Mouse (Mus musculus): ENCODE data around the gene B130006D01Rik. TPM values are rescaled to one million over a fixed set of nuclear protein-coding genes. Genes with fewer than 3 reads are reported as not detected.
"Not testable (repeated sequence)": the region's sequence is repeated elsewhere in the genome, so short reads cannot be mapped to it uniquely, and the experiment has no call there.

The B130006D01Rik gene
- total RNA-seq, 4 experiments from 2014 or later = 0.67 to 2.3 (median 1.1) TPM

DNA sequence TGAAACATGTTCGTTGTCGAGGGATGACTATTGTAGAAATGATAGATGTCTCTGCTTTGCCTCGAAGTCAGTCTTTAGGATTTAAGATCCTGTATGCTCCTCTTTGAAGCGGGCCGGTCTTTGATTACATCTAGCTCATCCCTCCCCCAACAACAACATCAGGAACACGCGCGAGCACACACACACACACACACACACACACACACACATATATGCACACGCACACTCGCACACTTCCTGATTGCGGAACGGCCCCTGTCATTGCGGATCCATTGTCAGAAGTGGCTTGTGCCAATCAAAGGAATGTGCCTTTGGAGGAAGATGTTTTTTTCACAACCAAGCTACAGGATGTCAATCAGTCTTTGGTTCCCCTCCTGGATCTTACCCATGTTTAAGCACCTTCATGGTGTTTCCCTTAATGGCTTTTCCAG, 9.6 kb upstream of the B130006D01Rik start:
- no peak for DNase-seq

- no peak for DNase-seq
These were observed 9.0 kb upstream of the B130006D01Rik start for GRCm38 (mm10) chr11:95714411-95714810.

DNA sequence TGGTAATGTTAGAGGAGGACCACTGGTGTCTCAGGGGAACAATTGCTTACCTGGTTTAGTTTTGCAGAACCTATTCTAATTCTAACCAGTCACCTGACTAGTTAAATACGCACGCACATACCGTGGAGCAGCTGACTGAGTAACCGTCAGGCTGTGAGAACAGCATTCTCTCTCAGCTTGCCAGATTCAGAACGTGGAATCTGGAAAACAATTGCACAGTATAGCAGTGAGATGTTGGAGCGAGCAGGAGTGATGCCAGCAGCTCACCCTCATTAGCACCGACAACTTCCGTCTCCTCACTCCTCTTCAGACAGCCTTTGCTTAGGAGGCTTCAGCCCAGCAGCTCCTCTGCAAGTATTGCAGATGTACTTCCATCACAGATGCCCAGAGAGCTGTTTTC, 7.3 kb upstream of the B130006D01Rik start:
- no peak for DNase-seq

- DNase-seq = no peak
These were observed 4.0 kb upstream of the B130006D01Rik start for GRCm38 (mm10) chr11:95719356-95719755.

- DNase-seq = no peak
These were observed 1.1 kb downstream of the B130006D01Rik start for GRCm38 (mm10) chr11:95724466-95724865.

GRCm38 (mm10) chr11:95726156-95726555, 2.8 kb downstream of the B130006D01Rik start:
- no peak for DNase-seq

DNA sequence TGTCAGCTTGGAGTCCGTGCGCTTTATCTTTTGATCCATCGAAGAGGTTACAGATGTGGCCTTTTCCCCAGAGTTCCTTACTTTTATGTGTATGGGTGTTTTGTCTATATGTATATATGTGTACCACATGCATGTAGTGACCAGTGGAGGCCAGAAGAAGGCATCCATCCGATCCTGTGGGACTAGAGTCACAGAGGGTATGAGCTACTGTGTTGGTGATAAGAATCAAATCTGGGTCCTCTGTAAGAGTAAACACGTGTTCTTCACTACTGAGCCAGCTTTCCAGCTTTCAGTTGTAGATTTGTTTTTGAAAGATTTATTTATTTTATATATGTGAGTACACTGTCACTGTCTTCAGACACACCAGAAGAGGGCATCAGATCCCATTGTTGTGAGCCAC, 4.6 kb downstream of the B130006D01Rik start:
- no peak for DNase-seq

DNA sequence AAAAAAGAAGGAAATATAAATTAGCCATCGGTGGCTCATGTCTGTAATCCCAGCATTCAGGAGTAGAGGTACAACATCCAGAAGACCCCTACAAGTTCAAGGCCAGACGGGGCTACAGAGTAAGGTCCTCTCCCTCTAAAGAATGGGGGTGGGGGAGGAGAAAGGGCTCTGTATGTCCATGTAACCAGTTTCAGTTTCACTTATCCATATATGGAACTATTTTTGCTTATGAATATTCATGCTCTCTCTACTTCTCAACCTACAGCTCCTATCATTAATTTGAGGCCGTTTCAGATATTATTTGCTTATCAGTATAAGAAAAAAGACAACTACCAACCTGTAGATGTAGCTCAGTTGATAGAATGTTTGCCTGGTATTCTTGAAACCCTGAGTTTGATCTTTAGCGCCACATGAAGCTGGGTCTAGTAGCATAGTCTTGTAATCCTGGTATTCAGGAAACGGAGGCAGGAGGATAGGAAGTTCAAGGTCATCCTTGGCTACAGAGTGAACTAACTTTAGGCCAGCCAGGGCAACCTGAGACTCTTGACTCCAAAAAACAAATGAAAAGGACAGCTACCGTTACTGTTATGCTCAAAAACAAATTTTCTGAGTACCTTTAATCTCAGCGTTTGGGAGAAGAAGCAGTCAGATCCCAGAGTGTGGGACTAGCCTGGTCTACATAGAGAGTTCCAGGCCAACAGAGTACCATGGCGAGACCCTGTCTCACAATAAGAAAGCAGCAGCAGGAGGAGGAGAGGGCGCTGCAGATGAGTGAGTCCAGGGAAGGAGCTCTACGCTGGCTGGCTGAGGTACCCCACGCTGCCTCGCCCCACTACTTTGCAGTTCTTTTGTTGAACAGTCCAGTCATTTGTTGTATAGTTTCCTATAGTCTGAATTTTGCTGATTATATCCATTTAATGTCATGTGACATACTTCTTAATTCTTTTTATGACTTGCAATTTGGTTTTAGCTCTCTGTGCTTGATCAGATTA, 5.8 kb downstream of the B130006D01Rik start:
- no peak for DNase-seq

DNA sequence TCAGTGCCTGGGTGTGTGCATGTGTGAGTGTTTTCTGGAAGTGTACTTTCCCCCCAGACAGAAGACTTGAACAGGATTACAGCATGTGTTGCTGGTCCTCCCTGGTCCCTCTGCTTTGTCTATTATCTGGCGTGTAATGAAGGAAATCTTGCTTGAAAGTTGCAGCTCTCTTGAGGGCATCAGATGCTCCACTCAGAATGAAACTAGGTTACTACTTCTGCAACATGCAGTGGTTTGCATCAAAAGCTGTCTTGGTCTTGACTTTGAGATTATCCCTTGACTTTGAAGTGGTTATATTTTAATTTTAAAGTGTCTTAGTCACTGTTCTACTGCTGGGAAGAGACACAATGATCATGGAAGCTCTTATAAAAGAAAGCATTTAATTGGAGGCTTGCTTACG, 11.1 kb downstream of the B130006D01Rik start:
- no peak for DNase-seq

DNA sequence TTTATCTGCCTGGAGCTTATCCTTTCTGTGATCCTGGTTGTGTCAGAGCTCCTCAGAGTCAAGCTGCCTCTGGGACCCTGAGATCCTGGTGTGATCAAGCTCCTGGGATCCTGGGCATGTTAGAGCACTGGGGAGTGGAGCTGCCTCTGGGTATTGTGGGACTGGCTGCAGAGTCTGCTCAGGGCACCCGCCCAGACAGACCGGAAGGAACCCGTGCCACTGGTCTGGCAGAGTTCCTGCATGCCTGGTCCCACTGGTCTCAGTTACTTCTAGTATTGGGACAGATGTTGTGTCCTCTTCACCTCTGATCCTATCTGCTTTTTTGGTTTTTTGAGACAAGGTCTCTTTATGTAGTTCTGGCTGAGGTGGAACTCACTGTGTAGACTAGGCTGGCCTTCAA, 14.4 kb downstream of the B130006D01Rik start:
- DNase-seq = no peak

DNA sequence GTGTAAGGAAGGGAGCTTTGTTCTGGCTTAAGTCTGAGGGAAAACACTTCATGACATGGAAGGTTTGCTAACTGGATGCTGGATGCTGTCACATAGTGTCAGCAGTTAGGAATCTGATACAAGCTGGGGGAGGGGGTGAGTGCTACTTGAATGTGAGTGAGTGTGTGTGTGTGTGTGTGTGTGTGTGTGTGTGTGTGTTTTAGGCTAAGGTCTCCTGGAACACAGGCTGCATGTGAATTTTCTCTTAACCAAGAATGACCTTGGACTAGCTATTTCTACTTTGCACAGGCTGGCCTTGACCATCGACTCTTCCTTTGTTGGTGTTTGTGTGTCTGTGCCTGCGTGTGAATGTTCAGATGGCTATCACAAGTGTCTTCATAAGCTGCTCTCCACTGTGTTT, 21.1 kb downstream of the B130006D01Rik start:
- DNase-seq = no peak

DNA sequence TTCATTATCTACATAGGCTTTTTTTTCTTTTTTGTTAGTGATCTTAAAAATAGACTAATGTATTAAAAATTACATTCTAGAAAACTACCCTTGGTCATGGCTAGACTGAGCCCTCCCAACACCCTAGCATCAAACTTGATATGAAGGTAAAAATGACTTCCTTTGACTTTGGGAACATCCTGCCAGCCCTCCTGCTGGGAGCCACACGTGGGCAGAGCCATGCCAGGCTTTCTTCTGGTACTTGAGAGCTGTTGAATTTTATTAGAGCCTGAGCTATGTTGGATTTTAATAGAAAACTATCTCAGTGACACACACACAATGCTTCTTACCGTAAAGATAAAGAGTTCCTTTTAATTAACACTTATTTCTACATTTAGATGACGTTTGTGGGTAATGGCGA, 23.4 kb downstream of the B130006D01Rik start:
- DNase-seq = no peak

DNA sequence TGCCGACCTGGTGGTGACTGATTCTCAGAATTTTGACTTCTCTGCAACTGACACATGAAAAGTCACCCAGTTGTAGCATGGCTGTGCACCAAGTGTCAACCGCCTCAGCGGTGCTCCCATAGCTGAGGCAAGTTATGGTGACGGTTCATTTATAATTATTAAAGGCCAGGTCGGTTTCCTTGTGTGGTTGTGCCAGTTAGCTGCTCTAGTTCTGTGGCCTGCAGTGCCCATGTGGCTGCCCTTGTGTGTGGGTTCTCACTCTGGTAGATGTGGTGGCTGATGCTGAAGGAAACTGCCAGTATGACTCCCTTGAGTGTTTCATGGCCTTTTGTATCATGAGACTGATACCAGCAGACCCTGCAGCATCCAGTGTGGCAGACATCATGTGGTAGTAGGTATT, 24.9 kb downstream of the B130006D01Rik start:
- no peak for DNase-seq

GRCm38 (mm10) chr11:95749619-95750018, 26.2 kb downstream of the B130006D01Rik start:
- no peak for DNase-seq

GRCm38 (mm10) chr11:95750995-95751394, 27.6 kb downstream of the B130006D01Rik start:
- peak; percentile 46 for DNase-seq

GRCm38 (mm10) chr11:95755137-95755536, 31.8 kb downstream of the B130006D01Rik start:
- DNase-seq = not testable (repeated sequence)

DNA sequence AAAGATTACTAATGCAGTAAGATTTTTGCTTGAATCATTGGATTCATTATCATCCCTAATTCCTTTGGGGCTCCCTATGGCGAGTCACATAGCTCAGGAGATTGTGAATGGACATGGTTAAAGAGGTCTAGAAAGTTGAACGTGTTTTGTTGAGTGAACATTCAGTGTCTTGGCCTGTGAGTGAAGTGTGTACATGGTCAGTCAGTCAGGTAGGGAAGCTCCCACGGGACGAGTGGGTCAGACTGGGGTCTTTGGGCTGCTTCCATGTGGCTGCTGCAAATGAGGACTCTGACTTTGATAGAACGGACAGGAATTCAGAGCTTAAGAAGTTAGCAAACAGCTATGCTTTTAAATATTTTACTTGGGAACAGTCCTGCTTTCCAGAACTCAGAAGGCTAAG, 37.1 kb downstream of the B130006D01Rik start:
- no peak for DNase-seq

- DNase-seq = no peak
These were observed 39.6 kb downstream of the B130006D01Rik start for GRCm38 (mm10) chr11:95762996-95763395.

DNA sequence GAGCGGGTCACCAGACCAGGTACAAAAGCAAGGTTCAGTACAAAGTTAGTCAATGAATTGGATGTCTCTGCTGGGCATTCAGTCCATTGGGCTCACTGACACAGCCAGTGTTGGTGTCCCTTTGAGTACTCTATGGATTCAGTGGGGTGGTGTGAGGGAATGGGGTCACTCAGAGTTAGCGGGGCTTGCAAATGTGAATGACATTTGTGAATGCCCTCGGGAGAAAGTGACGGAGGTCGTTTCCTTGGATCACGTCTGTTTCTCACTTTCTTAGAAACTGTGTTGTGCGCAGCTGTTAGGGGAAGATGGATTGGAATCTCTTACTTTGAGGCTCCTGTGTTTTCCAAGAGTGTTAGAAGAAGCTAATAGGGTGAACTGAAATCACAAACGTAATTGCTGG, 41.4 kb downstream of the B130006D01Rik start:
- DNase-seq = no peak

DNA sequence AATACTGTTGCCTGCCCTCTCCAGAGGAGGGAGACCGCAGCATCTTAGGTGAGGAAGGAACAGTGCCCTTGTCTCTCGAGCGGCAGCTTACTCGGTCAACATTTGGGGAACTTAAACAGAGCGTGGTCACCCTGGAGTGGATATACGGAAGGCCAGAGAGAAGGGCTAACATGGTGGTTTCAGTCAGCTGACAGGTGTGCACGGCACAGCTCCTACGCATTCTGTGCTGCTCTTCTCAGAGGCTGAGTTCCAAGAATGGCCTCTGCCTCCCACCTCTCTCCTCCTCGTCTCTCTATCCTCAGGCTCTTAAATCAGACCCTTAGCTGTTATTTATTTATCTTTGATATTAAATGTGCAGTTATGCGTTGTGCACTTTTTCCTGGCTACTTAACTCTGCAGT, 41.9 kb downstream of the B130006D01Rik start:
- no peak for DNase-seq

DNA sequence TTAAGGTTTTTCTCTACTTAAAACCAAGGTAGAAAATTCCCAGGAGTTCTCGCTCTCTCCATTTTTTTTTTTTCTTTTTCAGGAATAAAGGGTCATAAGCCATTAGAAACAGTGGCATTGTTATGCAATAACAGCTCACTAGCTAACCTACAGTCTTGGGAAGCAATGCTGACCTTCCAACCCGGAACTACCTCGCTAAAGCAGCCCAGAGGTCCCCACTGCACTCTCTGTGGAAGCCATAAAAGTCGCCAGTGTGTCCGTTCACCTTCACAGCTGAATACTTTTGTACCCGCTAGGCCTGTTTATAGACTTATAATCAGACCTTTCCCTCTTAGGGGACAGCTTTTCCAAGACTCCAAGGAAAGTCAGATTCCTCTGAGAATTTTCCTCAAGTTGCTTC, 44.9 kb downstream of the B130006D01Rik start:
- no peak for DNase-seq

GRCm38 (mm10) chr11:95769208-95769607, 45.8 kb downstream of the B130006D01Rik start:
- DNase-seq = no peak

GRCm38 (mm10) chr11:95770720-95771364, 47.5 kb downstream of the B130006D01Rik start:
- no peak for DNase-seq

- no peak for DNase-seq
These were observed 48.3 kb downstream of the B130006D01Rik start for GRCm38 (mm10) chr11:95771665-95772064.

Data from adrenal gland, adult 8-10 months (tissue).